Mouse (Mus musculus): ENCODE results near the gene Slc35d3. TPM values are rescaled to one million over a fixed set of nuclear protein-coding genes. Genes with fewer than 3 reads are reported as not detected.

Slc35d3 gene
- total and polyA plus RNA-seq, 2 experiments from 2014 or later: 2.2 to 2.5 TPM

DNA sequence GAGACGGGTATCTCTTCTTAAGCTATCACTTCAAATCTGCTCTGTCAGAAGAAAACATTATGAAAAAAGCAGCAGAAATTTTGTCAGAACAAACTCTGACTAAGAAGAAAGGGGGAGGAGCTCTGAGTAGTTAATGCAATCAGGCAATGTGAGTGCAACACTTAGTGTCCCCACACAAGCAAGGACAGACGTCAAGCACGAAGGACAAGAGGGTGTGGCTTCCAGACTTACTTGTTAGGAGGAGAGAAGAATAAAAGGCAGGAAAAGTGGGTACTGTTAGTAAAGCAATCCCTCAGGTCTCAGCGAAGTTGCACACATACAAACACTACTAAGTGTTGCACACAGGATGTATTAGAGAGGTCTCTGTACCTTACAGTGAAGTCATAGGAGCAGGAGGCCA is 33.1 kb upstream of the Slc35d3 start:
- H3K4me1 ChIP-seq (ENCODE audit: insufficient read depth): no peaks in the 10 kb centered on the region
- H3K9ac ChIP-seq: no peak overlapping the region
- TF ChIP-seq CTCF (IDR thresholded peaks at IDR 0.05; ENCODE audit: low read depth): no peak
- no peak overlapping the region for H3K27ac ChIP-seq (ENCODE audit: low read depth, low read length)
- no peaks in the 10 kb centered on the region for H3K9me3 ChIP-seq (ENCODE audit: low read length)
- no peak overlapping the region for H3K4me2 ChIP-seq (ENCODE audit: low read depth)
- DNase-seq (no peak), ATAC-seq (no peak)
- WGBS: 76% methylated on average over 4 of the region's 4 CpGs
- H3K4me3 ChIP-seq (ENCODE audit: low read depth, low read length): no peak overlapping the region
- no peaks in the 10 kb centered on the region for H3K27me3 ChIP-seq (ENCODE audit: insufficient read depth, low read length)
- no peaks in the 10 kb centered on the region for H3K36me3 ChIP-seq (ENCODE audit: insufficient read depth)

DNA sequence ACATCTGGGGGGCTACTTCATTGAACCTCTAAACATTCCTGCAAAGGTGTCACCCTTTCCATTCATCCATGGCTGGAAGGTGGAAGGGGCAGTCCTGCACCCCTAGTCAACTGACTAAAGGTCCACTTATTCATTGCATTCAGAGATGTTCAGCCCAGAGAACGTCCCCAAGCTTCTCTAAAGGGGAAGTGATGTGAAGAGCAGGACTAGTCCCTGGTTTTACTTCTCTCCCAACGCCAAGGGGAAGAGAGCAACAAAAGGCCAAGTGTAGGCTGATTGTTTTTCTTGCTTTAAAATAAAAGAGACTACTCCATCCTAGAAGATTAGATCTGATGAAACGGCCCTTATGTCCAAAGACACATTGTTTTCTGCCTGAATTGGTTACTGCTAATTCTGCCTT is 29.2 kb upstream of the Slc35d3 start:
- Histone ChIP-seq H3K9ac (no peak overlapping the region), H3K36me3 (ENCODE audit: insufficient read depth) (no peaks in the 10 kb centered on the region), H3K4me1 (ENCODE audit: insufficient read depth) (no peaks in the 10 kb centered on the region), H3K4me2 (ENCODE audit: low read depth) (no peak overlapping the region), H3K27me3 (ENCODE audit: insufficient read depth, low read length) (no peaks in the 10 kb centered on the region), H3K4me3 (ENCODE audit: low read depth, low read length) (no peak overlapping the region), H3K27ac (ENCODE audit: low read depth, low read length) (no peak overlapping the region), H3K9me3 (ENCODE audit: low read length) (no peaks in the 10 kb centered on the region)
- ATAC-seq (no peak), DNase-seq (no peak)
- no peak for TF ChIP-seq CTCF (IDR thresholded peaks at IDR 0.05; ENCODE audit: low read depth)
- WGBS: 71% methylated on average over 3 of the region's 3 CpGs

DNA sequence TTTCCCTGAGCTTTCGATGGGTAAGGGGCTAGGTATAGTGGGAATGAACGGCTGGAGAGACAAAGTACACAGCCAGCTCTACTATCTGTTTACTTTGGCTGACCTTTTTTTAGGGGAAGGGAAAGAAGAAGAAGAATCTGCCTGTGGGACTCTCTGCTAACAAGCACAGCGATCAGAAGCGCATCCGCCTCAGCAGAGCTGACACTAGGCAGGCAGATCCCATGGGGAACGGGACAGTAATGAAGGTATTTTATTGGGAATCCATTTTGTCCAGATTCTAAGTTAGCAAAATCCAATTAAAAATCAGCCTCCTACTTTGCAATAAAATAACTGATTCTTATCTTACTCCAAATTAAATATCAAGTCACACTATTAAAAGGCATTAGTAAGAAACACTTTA is 27.9 kb upstream of the Slc35d3 start:
- Histone ChIP-seq H3K4me1 (ENCODE audit: insufficient read depth) (no peaks in the 10 kb centered on the region), H3K9me3 (ENCODE audit: low read length) (no peaks in the 10 kb centered on the region), H3K36me3 (ENCODE audit: insufficient read depth) (no peaks in the 10 kb centered on the region), H3K9ac (no peak overlapping the region), H3K4me3 (ENCODE audit: low read depth, low read length) (no peak overlapping the region), H3K27ac (ENCODE audit: low read depth, low read length) (no peak overlapping the region), H3K4me2 (ENCODE audit: low read depth) (no peak overlapping the region), H3K27me3 (ENCODE audit: insufficient read depth, low read length) (no peaks in the 10 kb centered on the region)
- WGBS: 89% methylated on average over 6 of the region's 6 CpGs
- ATAC-seq (no peak), DNase-seq (no peak)
- TF ChIP-seq CTCF (IDR thresholded peaks at IDR 0.05; ENCODE audit: low read depth): no peak

DNA sequence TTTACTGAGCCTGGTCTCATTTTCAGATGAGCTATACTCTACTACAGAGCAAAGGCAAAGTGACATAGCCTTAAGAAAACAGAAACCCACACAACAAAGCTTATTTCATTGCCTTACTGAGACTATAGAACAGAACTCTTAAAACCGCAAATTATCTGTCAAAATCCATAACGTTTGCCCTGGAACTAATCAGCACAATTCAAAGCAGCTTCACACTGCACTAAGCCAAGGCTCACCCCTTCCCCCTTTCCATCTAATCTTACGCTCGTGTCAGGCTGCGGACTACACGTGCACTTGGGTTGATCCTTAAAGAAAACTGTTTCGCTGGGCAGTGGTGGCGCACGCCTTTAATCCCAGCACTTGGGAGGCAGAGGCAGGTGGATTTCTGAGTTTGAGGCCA is 26.4 kb upstream of the Slc35d3 start:
- H3K4me3 ChIP-seq (ENCODE audit: low read depth, low read length): no peak overlapping the region
- H3K36me3 ChIP-seq (ENCODE audit: insufficient read depth): no peaks in the 10 kb centered on the region
- no peak overlapping the region for H3K4me2 ChIP-seq (ENCODE audit: low read depth)
- no peak for DNase-seq
- WGBS: 87% methylated on average over 9 of the region's 9 CpGs
- H3K9ac ChIP-seq: no peak overlapping the region
- no peaks in the 10 kb centered on the region for H3K27me3 ChIP-seq (ENCODE audit: insufficient read depth, low read length)
- no peaks in the 10 kb centered on the region for H3K4me1 ChIP-seq (ENCODE audit: insufficient read depth)
- TF ChIP-seq CTCF (IDR thresholded peaks at IDR 0.05; ENCODE audit: low read depth): no peak
- H3K9me3 ChIP-seq (ENCODE audit: low read length): no peaks in the 10 kb centered on the region
- no peak for ATAC-seq
- H3K27ac ChIP-seq (ENCODE audit: low read depth, low read length): no peak overlapping the region

DNA sequence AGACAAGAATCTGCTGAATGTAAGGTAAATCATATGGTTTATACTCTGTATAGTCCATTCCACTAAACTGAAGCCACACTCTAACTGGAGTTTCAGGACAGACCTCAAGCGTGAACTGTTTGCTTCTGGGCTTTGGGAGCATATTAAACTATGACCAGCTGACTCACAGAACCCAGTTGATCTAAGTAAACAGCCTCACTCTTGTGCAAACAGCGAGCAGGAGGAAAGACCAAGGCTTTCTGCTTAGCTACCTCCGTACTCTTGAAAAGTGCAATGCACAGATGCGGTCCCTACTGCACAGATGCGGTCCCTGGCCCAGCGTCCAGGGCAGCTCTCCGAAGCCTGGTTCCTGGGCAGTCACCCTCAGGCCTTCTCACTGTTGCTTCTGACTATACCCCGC is 26.0 kb upstream of the Slc35d3 start:
- no peaks in the 10 kb centered on the region for H3K4me1 ChIP-seq (ENCODE audit: insufficient read depth)
- DNase-seq: no peak
- no peaks in the 10 kb centered on the region for H3K9me3 ChIP-seq (ENCODE audit: low read length)
- TF ChIP-seq CTCF (IDR thresholded peaks at IDR 0.05; ENCODE audit: low read depth): no peak
- H3K27me3 ChIP-seq (ENCODE audit: insufficient read depth, low read length): no peaks in the 10 kb centered on the region
- no peaks in the 10 kb centered on the region for H3K36me3 ChIP-seq (ENCODE audit: insufficient read depth)
- no peak overlapping the region for H3K4me3 ChIP-seq (ENCODE audit: low read depth, low read length)
- H3K27ac ChIP-seq (ENCODE audit: low read depth, low read length): no peak overlapping the region
- no peak overlapping the region for H3K9ac ChIP-seq
- H3K4me2 ChIP-seq (ENCODE audit: low read depth): no peak overlapping the region
- WGBS: 91% methylated on average over 8 of the region's 8 CpGs
- ATAC-seq: no peak

DNA sequence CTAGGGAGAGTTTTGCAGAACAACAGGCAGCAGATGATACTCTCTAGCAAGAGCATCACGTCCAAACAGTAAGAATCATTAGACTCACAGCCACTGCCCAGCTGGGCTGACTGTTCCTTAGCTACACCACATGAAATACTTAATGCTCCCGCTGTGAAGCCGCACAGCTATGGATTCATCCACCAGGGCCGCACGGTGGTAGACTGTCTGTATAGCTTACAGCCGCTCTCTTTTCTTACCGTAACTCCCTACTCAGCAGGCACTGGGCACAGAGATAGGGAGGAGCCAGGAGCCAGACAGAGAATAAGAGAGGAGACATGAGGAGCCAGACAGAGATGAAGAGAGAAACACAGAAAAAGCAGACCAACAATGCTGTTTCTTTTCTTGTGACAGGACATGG is 25.4 kb upstream of the Slc35d3 start:
- H3K9me3 ChIP-seq (ENCODE audit: low read length): no peaks in the 10 kb centered on the region
- H3K27ac ChIP-seq (ENCODE audit: low read depth, low read length): no peak overlapping the region
- no peak for DNase-seq
- WGBS: 44% methylated on average over 7 of the region's 7 CpGs
- no peak for TF ChIP-seq CTCF (IDR thresholded peaks at IDR 0.05; ENCODE audit: low read depth)
- no peaks in the 10 kb centered on the region for H3K27me3 ChIP-seq (ENCODE audit: insufficient read depth, low read length)
- no peaks in the 10 kb centered on the region for H3K36me3 ChIP-seq (ENCODE audit: insufficient read depth)
- H3K4me1 ChIP-seq (ENCODE audit: insufficient read depth): no peaks in the 10 kb centered on the region
- no peak overlapping the region for H3K9ac ChIP-seq
- 0 out of 2 replicates have a peak, but pooled peaks have one; percentile 42 for ATAC-seq
- H3K4me3 ChIP-seq (ENCODE audit: low read depth, low read length): no peak overlapping the region
- no peak overlapping the region for H3K4me2 ChIP-seq (ENCODE audit: low read depth)

DNA sequence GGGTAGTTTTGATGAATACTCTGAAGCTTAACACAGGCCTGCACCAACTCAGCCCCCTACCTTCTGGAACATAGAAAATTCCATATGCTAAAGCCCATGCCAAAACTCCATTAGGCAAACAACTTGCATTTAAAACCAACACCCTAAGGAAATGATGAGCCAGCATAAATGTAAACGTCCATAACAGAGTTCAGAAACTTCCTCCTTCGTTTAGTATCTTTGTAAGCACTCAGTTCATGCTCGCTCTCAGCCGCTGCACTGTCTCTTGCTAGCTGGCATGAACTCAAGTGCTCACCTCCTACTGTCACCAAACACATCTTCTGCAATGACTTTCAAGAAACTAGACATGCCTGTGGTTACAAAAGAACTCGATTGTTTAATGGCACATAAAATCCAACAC is 24.1 kb upstream of the Slc35d3 start:
- Histone ChIP-seq H3K27ac (ENCODE audit: low read depth, low read length) (no peak overlapping the region), H3K4me1 (ENCODE audit: insufficient read depth) (no peaks in the 10 kb centered on the region), H3K27me3 (ENCODE audit: insufficient read depth, low read length) (no peaks in the 10 kb centered on the region), H3K4me3 (ENCODE audit: low read depth, low read length) (no peak overlapping the region), H3K36me3 (ENCODE audit: insufficient read depth) (no peaks in the 10 kb centered on the region), H3K4me2 (ENCODE audit: low read depth) (no peak overlapping the region), H3K9me3 (ENCODE audit: low read length) (no peaks in the 10 kb centered on the region), H3K9ac (no peak overlapping the region)
- ATAC-seq (no peak), DNase-seq (no peak)
- no peak for TF ChIP-seq CTCF (IDR thresholded peaks at IDR 0.05; ENCODE audit: low read depth)
- 91% methylated on average over 5 of the region's 5 CpGs for WGBS

Data from forebrain, postnatal 0 days (tissue).